Mouse (Mus musculus) kidney, embryonic 16.5 days (tissue): ENCODE measurements around the gene Fat3. TPM values are rescaled to one million over a fixed set of nuclear protein-coding genes. Genes with fewer than 3 reads are reported as not detected.

ENCODE experiments used
- ATAC-seq: fragments of 200-750 bp; cut with Nextera tagmentation; 2 replicates; pipeline ENCODE4 v1.8.0; 2017; ENCODE audit warnings: moderate TSS enrichment; ENCODE audit not compliant: low FRiP score, low TSS enrichment
- H3K27ac ChIP-seq: fragments of 300-500 bp; sonication (generic); 2 replicates; pipeline ENCODE4 v1.5.1; 2014; ENCODE audit warnings: low read length
- H3K27me3 ChIP-seq: fragments of 300-500 bp; sonication (generic); 2 replicates; pipeline ENCODE4 v1.6.1; 2014; ENCODE audit warnings: low read length, control low read depth, mixed read lengths; ENCODE audit not compliant: insufficient read depth
- H3K36me3 ChIP-seq: fragments of 300-500 bp; sonication (generic); 2 replicates; pipeline ENCODE4 v1.6.1; 2014; ENCODE audit warnings: low read length, control low read depth, mixed read lengths; ENCODE audit not compliant: insufficient read depth
- H3K4me1 ChIP-seq: fragments of 300-500 bp; sonication (generic); 2 replicates; pipeline ENCODE4 v1.6.1; 2014; ENCODE audit warnings: low read length, control low read depth, mixed read lengths; ENCODE audit not compliant: insufficient read depth
- H3K4me2 ChIP-seq: fragments of 300-500 bp; sonication (generic); replicated peaks from 2 replicates; pipeline ENCODE4 v1.6.1; 2014; ENCODE audit warnings: low read depth, low read length
- H3K4me3 ChIP-seq: fragments of 300-500 bp; sonication (generic); 2 replicates; pipeline ENCODE4 v1.5.1; 2014; ENCODE audit warnings: mild to moderate bottlenecking, low read length
- H3K9ac ChIP-seq: fragments of 300-500 bp; sonication (generic); replicated peaks from 2 replicates; pipeline ENCODE4 v1.6.1; 2014; ENCODE audit warnings: low read length
- H3K9me3 ChIP-seq: fragments of 300-500 bp; sonication (generic); 2 replicates; pipeline ENCODE4 v1.6.1; 2016; ENCODE audit warnings: low read length, control low read depth
- WGBS: fragments of 180-500 bp; shearing (Covaris S2); extraction: QIAGEN DNeasy Blood & Tissue Kit; methylation state at CpG from one replicate; pipeline ENCODE4 v1.1.7; 2014; 5-methylcytosine and 5-hydroxymethylcytosine counted together
- polyA plus RNA-seq: library from polyadenylated mRNA; unstranded; fragments of >200 nt; fragmentation: Nextera tagmentation; extraction: Ambion mirVana; gene quantifications from 2 replicates; pipeline ENCODE4 v1.2.1, GENCODE M21; 2015

Gene Fat3
- polyA plus RNA-seq, 1 experiment from 2014 or later = 3.3 TPM

- Histone ChIP-seq H3K4me1 (no peaks in the 10 kb centered on the region), H3K4me3 (no peak overlapping the region), H3K9ac (no peak overlapping the region), H3K4me2 (no peak overlapping the region), H3K27me3 (no peaks in the 10 kb centered on the region), H3K36me3 (no peaks in the 10 kb centered on the region), H3K27ac (no peak overlapping the region), H3K9me3 (no peaks in the 10 kb centered on the region)
- WGBS = 55% methylated on average over 3 of the region's 3 CpGs
- no peak for ATAC-seq
Observed at GRCm38 (mm10) chr9:16297935-16298334, 203.2 kb downstream of the Fat3 start.

GRCm38 (mm10) chr9:16293928-16294806, 206.9 kb downstream of the Fat3 start:
- Histone ChIP-seq H3K4me1 (no peaks in the 10 kb centered on the region), H3K36me3 (no peaks in the 10 kb centered on the region), H3K9ac (no peak overlapping the region), H3K9me3 (no peaks in the 10 kb centered on the region), H3K27ac (no peak overlapping the region), H3K4me3 (no peak overlapping the region), H3K4me2 (no peak overlapping the region), H3K27me3 (no peaks in the 10 kb centered on the region)
- 80% methylated on average over 6 of the region's 6 CpGs for WGBS
- no peak for ATAC-seq

GRCm38 (mm10) chr9:16292492-16292891, 208.6 kb downstream of the Fat3 start:
- no peak overlapping the region for H3K27ac ChIP-seq
- H3K4me3 ChIP-seq = no peak overlapping the region
- WGBS = 69% methylated on average over 2 of the region's 2 CpGs
- H3K36me3 ChIP-seq = no peaks in the 10 kb centered on the region
- no peak overlapping the region for H3K4me2 ChIP-seq
- no peaks in the 10 kb centered on the region for H3K27me3 ChIP-seq
- no peaks in the 10 kb centered on the region for H3K9me3 ChIP-seq
- peak; percentile 73; the same call in 1 of the 2 replicates for ATAC-seq
- H3K4me1 ChIP-seq = no peaks in the 10 kb centered on the region
- no peak overlapping the region for H3K9ac ChIP-seq

GRCm38 (mm10) chr9:16290911-16291310, 210.2 kb downstream of the Fat3 start:
- Histone ChIP-seq H3K9me3 (no peaks in the 10 kb centered on the region), H3K4me1 (no peaks in the 10 kb centered on the region), H3K4me3 (no peak overlapping the region), H3K9ac (no peak overlapping the region), H3K27me3 (no peaks in the 10 kb centered on the region), H3K27ac (no peak overlapping the region), H3K4me2 (no peak overlapping the region), H3K36me3 (no peaks in the 10 kb centered on the region)
- no peak for ATAC-seq
- WGBS = 76% methylated on average over 2 of the region's 2 CpGs

- 77% methylated on average over 1 of the region's 1 CpGs for WGBS
- 0 out of 2 replicates have a peak, but pooled peaks cover 3% of the 10 kb centered on the region for H3K4me1 ChIP-seq
- no peak overlapping the region for H3K4me2 ChIP-seq
- H3K36me3 ChIP-seq = no peaks in the 10 kb centered on the region
- H3K9me3 ChIP-seq = no peaks in the 10 kb centered on the region
- H3K9ac ChIP-seq = no peak overlapping the region
- H3K4me3 ChIP-seq = no peak overlapping the region
- ATAC-seq = no peak
- H3K27me3 ChIP-seq = no peaks in the 10 kb centered on the region
- H3K27ac ChIP-seq = no peak overlapping the region
Observed at GRCm38 (mm10) chr9:16283033-16283432, 218.1 kb downstream of the Fat3 start.

GRCm38 (mm10) chr9:16282291-16282804, 218.7 kb downstream of the Fat3 start:
- Histone ChIP-seq H3K27ac (no peak overlapping the region), H3K4me3 (no peak overlapping the region), H3K9me3 (no peaks in the 10 kb centered on the region), H3K4me1 (0 out of 2 replicates have a peak, but pooled peaks cover 3% of the 10 kb centered on the region), H3K4me2 (no peak overlapping the region), H3K36me3 (no peaks in the 10 kb centered on the region), H3K27me3 (no peaks in the 10 kb centered on the region), H3K9ac (no peak overlapping the region)
- no peak for ATAC-seq

GRCm38 (mm10) chr9:16275589-16275988, 225.5 kb downstream of the Fat3 start:
- no peak overlapping the region for H3K9ac ChIP-seq
- H3K27me3 ChIP-seq = no peaks in the 10 kb centered on the region
- no peak for ATAC-seq
- H3K4me2 ChIP-seq = no peak overlapping the region
- H3K9me3 ChIP-seq = no peaks in the 10 kb centered on the region
- no peak overlapping the region for H3K4me3 ChIP-seq
- no peaks in the 10 kb centered on the region for H3K36me3 ChIP-seq
- no peaks in the 10 kb centered on the region for H3K4me1 ChIP-seq
- no peak overlapping the region for H3K27ac ChIP-seq
- WGBS = 78% methylated on average over 2 of the region's 2 CpGs

- WGBS = 84% methylated on average over 4 of the region's 4 CpGs
Observed at GRCm38 (mm10) chr9:16274130-16274529, 227.0 kb downstream of the Fat3 start.

GRCm38 (mm10) chr9:16272810-16273209, 228.3 kb downstream of the Fat3 start:
- Histone ChIP-seq H3K4me3 (no peak overlapping the region), H3K36me3 (no peaks in the 10 kb centered on the region), H3K4me2 (no peak overlapping the region), H3K9me3 (no peaks in the 10 kb centered on the region), H3K9ac (no peak overlapping the region), H3K27ac (no peak overlapping the region), H3K27me3 (no peaks in the 10 kb centered on the region), H3K4me1 (no peaks in the 10 kb centered on the region)
- 79% methylated on average over 1 of the region's 1 CpGs for WGBS
- no peak for ATAC-seq

More at GRCm38 (mm10) chr9:16274130-16274529, 227.0 kb downstream of the Fat3 start:
- H3K36me3 ChIP-seq = no peaks in the 10 kb centered on the region
- H3K4me1 ChIP-seq = no peaks in the 10 kb centered on the region
- no peaks in the 10 kb centered on the region for H3K27me3 ChIP-seq
- H3K27ac ChIP-seq = no peak overlapping the region
- H3K9me3 ChIP-seq = no peaks in the 10 kb centered on the region
- H3K4me3 ChIP-seq = no peak overlapping the region
- no peak overlapping the region for H3K9ac ChIP-seq
- H3K4me2 ChIP-seq = no peak overlapping the region
- ATAC-seq = no peak

GRCm38 (mm10) chr9:16270768-16271114, 230.3 kb downstream of the Fat3 start:
- no peak overlapping the region for H3K4me3 ChIP-seq
- H3K27me3 ChIP-seq = no peaks in the 10 kb centered on the region
- no peak for ATAC-seq

More at GRCm38 (mm10) chr9:16270768-16271114, 230.3 kb downstream of the Fat3 start:
- Histone ChIP-seq H3K9me3 (no peaks in the 10 kb centered on the region), H3K27ac (no peak overlapping the region), H3K4me2 (no peak overlapping the region), H3K36me3 (no peaks in the 10 kb centered on the region), H3K4me1 (no peaks in the 10 kb centered on the region), H3K9ac (no peak overlapping the region)
